Mouse (Mus musculus) natural killer cell, adult 2 months (primary cell): Measurements from ENCODE around the gene Chmp2a.
"Not testable (repeated sequence)": the region's sequence is repeated elsewhere in the genome, so short reads cannot be mapped to it uniquely, and the experiment has no call there.

Experiments
- DNase-seq, 2 experiments: peaks; one replicate each; pipeline ENCODE4 v3.0.0; 2022; ENCODE audit warnings: low spot score in 2 of 2

Gene Chmp2a

DNA sequence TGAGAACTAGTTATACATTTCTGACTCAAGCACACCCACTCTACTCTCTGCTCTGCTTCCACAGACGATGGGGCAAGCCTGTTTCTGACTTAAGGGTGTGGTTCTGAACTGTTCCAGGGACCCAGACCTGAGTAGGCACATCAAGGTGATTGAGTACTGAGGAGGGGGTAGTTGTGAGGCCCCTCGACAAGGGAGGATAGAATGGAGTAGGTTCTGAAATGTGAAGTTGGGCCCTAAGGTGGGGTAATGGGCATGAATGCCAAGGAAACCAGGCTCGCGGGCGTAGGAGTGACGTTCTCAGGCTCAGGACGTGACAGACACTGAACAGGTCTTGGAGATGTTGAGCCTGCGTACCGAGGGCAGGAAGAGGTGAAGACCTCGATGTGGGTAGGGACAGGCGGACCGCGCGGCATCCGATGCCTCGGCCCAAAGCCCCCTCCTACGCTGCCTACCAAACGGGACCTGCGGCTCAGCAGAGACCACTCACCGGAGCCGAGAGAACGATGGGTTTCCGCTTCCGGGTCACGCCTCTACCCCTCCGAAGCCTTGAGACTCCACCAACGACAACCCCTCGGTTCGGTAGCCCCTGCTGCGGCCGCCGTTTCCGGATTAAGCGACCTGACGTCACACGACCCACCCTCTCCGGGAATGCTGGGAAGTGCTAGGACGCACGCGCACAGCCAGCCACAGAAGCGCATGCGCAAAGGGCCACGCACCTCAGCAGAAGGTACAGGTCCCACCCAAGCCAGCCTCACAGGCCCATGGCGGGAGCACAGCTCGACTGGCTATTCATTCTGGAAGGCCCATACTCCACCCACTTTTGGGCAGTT lies at the start of gene Chmp2a:
Chmp2a (minus strand) TSS at position 660 of the 830 bp plus-strand sequence.
- DNase-seq = peak; percentile 95 to 97

GRCm38 (mm10) chr7:13072293-13072692 lies 37.7 kb upstream of the Chmp2a start:
- DNase-seq = no peak

GRCm38 (mm10) chr7:13063399-13063798 lies 28.8 kb upstream of the Chmp2a start:
- not testable (repeated sequence) for DNase-seq

DNA sequence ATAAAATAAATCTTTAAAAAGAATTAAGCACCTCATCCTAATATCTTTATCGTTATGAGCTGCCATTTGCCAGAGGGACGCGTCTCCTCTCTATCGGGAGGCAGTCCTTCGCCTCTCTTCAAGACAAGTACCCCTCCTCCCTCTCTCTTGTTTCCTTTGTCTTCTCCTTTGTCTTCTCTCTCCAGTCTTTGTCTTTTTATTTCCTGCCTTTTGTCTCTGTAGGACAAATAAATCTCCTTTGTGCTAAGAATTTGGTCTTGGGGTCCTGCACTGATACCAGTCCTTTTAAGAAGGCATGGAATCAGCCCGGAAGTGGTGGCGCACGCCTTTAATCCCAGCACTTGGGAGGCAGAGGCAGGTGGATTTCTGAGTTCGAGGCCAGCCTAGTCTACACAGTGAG lies 24.9 kb upstream of the Chmp2a start:
- DNase-seq = no peak

- no peak for DNase-seq
Measured at GRCm38 (mm10) chr7:13056913-13057700, 22.5 kb upstream of the Chmp2a start.

DNA sequence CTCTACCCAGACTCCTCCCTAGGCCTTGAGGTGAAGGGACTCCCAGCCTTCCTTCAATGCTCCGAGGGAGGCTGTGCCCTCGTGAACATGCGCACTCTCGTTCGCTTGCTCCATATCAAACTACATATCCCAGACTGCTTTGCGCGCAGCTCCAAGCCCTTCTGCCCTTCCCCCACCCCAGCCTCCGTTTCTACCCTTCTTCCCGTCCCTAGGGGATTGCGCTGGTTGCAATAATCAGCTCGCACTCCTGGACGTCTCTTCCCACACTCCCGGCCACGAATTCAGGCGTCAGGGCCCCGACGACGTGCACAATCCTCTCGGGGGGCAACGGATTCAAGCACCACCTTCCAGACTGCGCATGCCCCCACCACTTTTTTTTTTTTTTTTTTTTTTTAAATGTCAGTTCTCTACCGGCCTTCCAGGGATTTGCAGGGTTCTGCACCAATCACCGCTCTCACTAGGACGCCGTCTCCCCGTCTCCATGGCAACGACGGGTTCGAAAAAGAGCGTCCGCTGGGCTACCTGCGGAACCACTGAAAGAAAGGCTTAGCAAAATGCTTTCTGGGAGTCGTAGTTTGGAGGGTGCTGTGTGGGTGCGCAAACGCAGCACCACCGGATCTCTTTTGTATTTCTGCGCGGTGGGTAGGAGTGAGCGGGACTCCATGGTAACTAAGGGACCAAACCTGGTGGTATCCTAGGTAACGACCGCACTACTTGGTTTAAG lies 19.8 kb upstream of the Chmp2a start, which contains the start of gene Mzf1:
Mzf1 (minus strand) TSS at position 478 of the 724 bp plus-strand sequence.
- peak; percentile 80 to 89 for DNase-seq

GRCm38 (mm10) chr7:13053961-13054286 lies 19.3 kb upstream of the Chmp2a start:
- no peak for DNase-seq

DNA sequence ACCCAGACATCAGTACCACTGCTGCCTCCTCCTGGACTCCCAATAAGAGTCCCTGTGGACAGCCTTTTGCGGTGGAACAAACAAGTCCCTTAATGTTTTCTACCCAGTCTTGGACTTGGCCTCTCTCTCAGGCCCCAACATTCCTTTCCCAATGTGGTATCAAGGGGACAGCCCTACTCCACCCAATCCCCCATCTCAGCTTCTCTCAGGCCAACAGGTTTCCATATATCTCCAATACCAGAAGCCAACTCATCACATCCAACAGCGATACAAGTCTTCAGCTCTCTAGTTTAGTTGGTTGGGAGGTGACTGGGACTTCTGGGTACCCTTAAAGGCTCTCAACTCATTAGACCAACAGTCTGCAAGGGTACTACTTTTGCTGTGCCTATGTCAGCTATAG lies 18.9 kb upstream of the Chmp2a start:
- DNase-seq = no peak

GRCm38 (mm10) chr7:13053001-13053400 lies 18.4 kb upstream of the Chmp2a start:
- no peak for DNase-seq

DNA sequence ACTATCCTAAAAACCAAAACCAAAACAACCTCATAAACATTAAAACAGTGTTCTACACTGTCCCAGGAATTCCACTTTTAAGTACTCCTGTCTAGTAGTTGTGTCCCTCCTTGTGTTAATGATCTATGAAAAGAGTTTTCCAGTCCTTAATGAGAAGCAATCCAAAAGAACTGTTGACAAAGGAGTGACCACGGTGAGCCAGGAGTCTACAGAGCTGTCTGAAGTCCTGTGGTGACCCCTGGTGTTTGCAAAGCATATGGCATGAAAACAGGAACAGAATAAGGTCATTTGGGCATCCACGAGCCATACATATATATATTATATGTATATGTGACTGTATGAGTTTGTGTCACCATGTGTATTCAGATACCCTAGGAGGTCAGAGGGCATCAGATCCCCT lies 11.5 kb upstream of the Chmp2a start:
- peak; percentile 62 to 75 for DNase-seq

DNA sequence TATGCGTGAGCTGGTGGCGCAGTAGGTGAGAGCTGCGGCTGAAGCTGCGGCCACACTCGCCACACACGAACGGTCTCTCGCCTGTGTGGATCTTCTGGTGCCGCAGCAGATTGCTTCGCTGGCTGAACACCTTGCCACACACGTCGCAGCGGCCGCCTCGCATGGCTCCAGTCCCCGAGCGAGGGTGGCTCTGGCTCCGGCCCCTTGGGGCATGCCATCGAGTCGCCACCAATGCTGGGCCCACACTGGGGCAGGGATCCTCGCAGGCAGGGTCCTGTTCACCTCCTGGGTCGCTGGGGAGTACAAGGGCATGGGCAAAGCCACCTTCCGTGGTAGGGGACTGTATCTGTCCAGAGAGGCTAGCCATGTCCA lies 9.6 kb upstream of the Chmp2a start:
- no peak for DNase-seq

- DNase-seq = no peak
Measured at GRCm38 (mm10) chr7:13043445-13044253, 9.0 kb upstream of the Chmp2a start.

GRCm38 (mm10) chr7:13043120-13043444 lies 8.5 kb upstream of the Chmp2a start:
- DNase-seq = no peak

DNA sequence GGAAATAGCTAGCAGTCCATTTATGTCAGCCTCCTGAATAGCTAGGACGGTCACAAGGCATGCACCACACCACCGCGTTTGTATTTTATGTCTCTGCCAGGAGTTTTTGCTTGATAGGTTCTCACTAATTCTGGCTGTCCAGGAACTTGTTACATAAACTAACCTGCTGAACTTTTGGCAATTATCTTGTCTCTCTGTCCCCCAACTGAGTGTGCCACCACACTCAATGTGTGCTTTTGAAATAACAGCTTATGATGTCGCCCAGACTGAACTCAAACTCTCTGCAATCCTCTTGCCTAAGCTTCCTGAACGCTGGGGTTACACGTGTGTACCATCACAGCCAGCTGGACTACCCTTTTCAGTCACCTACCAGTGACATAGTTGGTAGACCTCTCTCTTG lies 7.9 kb upstream of the Chmp2a start:
- DNase-seq = no peak

DNA sequence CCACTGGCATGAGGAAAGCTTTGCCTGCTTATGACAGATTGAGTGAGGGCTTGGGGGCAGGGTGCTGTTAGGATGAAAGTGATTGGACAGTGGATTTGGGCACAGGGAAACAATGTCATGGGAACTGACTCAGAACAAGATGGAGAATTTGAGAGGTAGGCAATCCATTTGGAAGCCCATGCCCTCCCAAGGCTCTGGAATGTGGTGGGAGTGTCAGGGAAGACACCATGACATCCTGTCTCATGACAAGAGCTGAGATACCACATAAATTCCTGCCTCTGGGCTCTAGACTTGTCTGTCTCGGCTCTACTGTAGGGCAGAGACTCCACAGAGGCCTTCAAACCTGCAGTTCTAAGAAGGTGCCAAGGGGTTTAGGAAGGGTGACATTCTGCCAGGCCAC lies 6.6 kb upstream of the Chmp2a start:
- no peak for DNase-seq

DNA sequence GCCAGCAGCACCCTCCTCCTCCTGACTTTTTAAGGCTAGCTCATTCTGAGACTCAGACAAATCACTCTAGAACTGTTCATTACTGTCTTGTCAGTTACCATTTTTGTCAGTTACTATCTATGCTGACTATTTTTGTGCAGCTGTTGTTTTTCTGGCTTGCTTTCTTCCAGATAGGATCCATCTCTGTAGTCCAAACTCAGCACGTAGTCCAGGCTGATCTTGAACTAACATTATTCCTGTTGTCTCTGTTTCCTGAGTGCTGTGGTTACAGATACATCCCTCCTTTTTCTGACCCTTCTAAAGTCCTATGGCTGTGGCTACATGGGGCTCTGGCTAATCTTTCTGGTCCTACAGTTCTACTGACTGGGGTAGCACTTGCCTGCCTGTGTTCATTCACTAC lies 4.6 kb upstream of the Chmp2a start:
- no peak for DNase-seq

- DNase-seq = no peak
Measured at GRCm38 (mm10) chr7:13038621-13039169, 4.1 kb upstream of the Chmp2a start.

DNA sequence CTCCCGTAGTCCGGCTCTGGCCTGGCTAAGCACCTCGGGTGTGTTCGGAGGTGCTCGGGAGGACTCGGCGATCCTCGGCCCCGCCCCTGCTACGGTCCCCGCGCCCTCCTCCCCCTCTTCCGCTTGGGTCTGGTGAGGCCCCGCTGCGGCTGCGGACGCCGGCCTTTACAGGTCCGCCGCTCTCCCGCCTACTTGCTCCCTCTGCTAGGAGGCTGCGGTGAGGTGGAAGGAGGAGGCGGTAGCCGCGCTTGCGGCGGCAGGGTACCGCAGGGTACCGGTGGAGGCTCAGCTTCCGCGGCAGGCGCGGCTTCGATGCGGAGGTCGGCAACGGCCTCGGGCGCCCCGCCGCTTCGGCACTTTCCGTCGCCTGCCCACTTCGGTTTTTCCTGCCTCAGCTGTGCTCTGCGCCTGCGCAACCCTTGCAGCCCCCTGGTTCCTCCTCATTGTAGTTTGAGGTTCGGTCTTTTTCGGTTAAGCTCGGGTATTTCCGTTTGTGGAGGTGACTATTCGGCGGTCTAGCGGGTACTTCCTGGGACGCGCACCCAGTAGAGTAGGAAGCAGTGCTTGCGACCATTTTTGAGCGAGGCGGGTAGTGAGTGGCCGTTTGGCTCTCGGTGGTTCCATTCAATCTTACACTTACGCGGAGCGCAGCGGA lies 3.4 kb upstream of the Chmp2a start, which contains the start of gene Ube2m:
Ube2m (minus strand) TSS at position 375 of the 655 bp plus-strand sequence.
- DNase-seq = peak; percentile 99

GRCm38 (mm10) chr7:13037366-13037765 lies 2.8 kb upstream of the Chmp2a start:
- no peak for DNase-seq

DNA sequence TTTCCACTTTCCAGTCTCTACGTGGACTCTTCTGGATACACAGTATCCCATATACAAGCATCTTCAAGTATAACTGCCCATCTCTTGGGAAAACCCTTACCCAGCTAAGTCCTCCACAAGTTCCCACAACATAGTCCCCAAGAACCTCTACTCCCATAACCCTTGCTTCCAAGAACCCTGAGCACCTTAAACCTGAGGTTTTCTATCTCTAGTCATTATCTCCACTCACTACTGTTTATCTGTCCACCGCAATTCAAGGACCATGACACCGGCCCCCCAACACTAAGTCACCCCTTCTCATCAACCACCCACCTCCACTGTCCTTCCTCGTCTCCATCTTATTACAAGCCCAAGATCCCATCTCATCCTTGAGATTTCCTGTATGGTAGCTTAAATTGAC lies 2.2 kb upstream of the Chmp2a start:
- DNase-seq = no peak
